Mouse (Mus musculus): ENCODE measurements at regions not wholly inside any gene's neighbourhood (a gene's known extent, or its start where the extent isn't known, plus 50 kb on each side); places are given as distances from the start of the nearest gene placed in this dataset.

- H3ac ChIP-seq (ENCODE audit: control insufficient read depth, insufficient read length, low read depth): no peak overlapping the region
- no peaks in the 10 kb centered on the region for H3K79me2 ChIP-seq (ENCODE audit: control insufficient read depth, insufficient read depth)
- no peak for TF ChIP-seq MAX (IDR thresholded peaks at IDR 0.05)
- TF ChIP-seq MYOD1 (IDR thresholded peaks at IDR 0.05; ENCODE audit: control insufficient read depth, insufficient read length, low read depth): no peak
- no peaks in the 10 kb centered on the region for H3K79me3 ChIP-seq (ENCODE audit: low read depth)
- H3K4me3 ChIP-seq (ENCODE audit: insufficient read depth, poor library complexity, severe bottlenecking): no peak overlapping the region
- H3K36me3 ChIP-seq (ENCODE audit: control insufficient read depth, insufficient read depth): no peaks in the 10 kb centered on the region
- H3K27me3 ChIP-seq (ENCODE audit: control insufficient read depth, insufficient read depth, insufficient read length): no peaks in the 10 kb centered on the region
Measured at GRCm38 (mm10) chr2:61387561-61387960, 190.8 kb upstream of the Tank start.

GRCm38 (mm10) chr2:61386966-61387365 is 191.4 kb upstream of the Tank start:
- Histone ChIP-seq H3K79me2 (ENCODE audit: control insufficient read depth, insufficient read depth) (no peaks in the 10 kb centered on the region), H3K79me3 (ENCODE audit: low read depth) (no peaks in the 10 kb centered on the region), H3K27me3 (ENCODE audit: control insufficient read depth, insufficient read depth, insufficient read length) (no peaks in the 10 kb centered on the region), H3K4me3 (ENCODE audit: insufficient read depth, poor library complexity, severe bottlenecking) (no peak overlapping the region), H3ac (ENCODE audit: control insufficient read depth, insufficient read length, low read depth) (no peak overlapping the region), H3K36me3 (ENCODE audit: control insufficient read depth, insufficient read depth) (no peaks in the 10 kb centered on the region)
- no peak for TF ChIP-seq MYOG (IDR thresholded peaks at IDR 0.05; ENCODE audit: control insufficient read depth, extremely low read depth, insufficient read length)

GRCm38 (mm10) chr2:61384467-61384866 is 193.9 kb upstream of the Tank start:
- no peak for TF ChIP-seq MYOD1 (IDR thresholded peaks at IDR 0.05; ENCODE audit: control insufficient read depth, insufficient read length, low read depth)
- no peak for TF ChIP-seq CEBPB (IDR thresholded peaks at IDR 0.05; ENCODE audit: low read depth)
- no peak for TF ChIP-seq CTCF (IDR thresholded peaks at IDR 0.05; ENCODE audit: control insufficient read depth, insufficient read depth, insufficient read length)
- no peak for TF ChIP-seq FOSL1 (IDR thresholded peaks at IDR 0.05; ENCODE audit: insufficient read depth, low read length, poor library complexity, severe bottlenecking)
- no peak for TF ChIP-seq USF1 (IDR thresholded peaks at IDR 0.05; ENCODE audit: low read depth)
- TF ChIP-seq MAX (IDR thresholded peaks at IDR 0.05): no peak
- no peak for TF ChIP-seq MYOG (IDR thresholded peaks at IDR 0.05; ENCODE audit: control insufficient read depth, extremely low read depth, insufficient read length)
- no peaks in the 10 kb centered on the region for H3K79me2 ChIP-seq (ENCODE audit: control insufficient read depth, insufficient read depth)
- H3K4me3 ChIP-seq (ENCODE audit: insufficient read depth, poor library complexity, severe bottlenecking): no peak overlapping the region
- H3K27me3 ChIP-seq (ENCODE audit: control insufficient read depth, insufficient read depth, insufficient read length): no peaks in the 10 kb centered on the region
- H3K36me3 ChIP-seq (ENCODE audit: control insufficient read depth, insufficient read depth): no peaks in the 10 kb centered on the region
- no peak overlapping the region for H3ac ChIP-seq (ENCODE audit: control insufficient read depth, insufficient read length, low read depth)
- no peaks in the 10 kb centered on the region for H3K79me3 ChIP-seq (ENCODE audit: low read depth)

- Histone ChIP-seq H3K36me3 (ENCODE audit: control insufficient read depth, insufficient read depth) (no peaks in the 10 kb centered on the region), H3K79me3 (ENCODE audit: low read depth) (no peaks in the 10 kb centered on the region), H3K79me2 (ENCODE audit: control insufficient read depth, insufficient read depth) (no peaks in the 10 kb centered on the region), H3K4me3 (ENCODE audit: insufficient read depth, poor library complexity, severe bottlenecking) (no peak overlapping the region), H3K27me3 (ENCODE audit: control insufficient read depth, insufficient read depth, insufficient read length) (no peaks in the 10 kb centered on the region), H3ac (ENCODE audit: control insufficient read depth, insufficient read length, low read depth) (no peak overlapping the region)
- TF ChIP-seq USF1 (IDR thresholded peaks at IDR 0.05; ENCODE audit: low read depth) (no peak), MYOD1 (IDR thresholded peaks at IDR 0.05; ENCODE audit: control insufficient read depth, insufficient read length, low read depth) (no peak), CTCF (IDR thresholded peaks at IDR 0.05; ENCODE audit: control insufficient read depth, insufficient read depth, insufficient read length) (no peak)
Measured at GRCm38 (mm10) chr2:61383744-61384295, 194.6 kb upstream of the Tank start.

- Histone ChIP-seq H3ac (ENCODE audit: control insufficient read depth, insufficient read length, low read depth) (no peak overlapping the region), H3K36me3 (ENCODE audit: control insufficient read depth, insufficient read depth) (no peaks in the 10 kb centered on the region), H3K79me3 (ENCODE audit: low read depth) (no peaks in the 10 kb centered on the region), H3K27me3 (ENCODE audit: control insufficient read depth, insufficient read depth, insufficient read length) (no peaks in the 10 kb centered on the region), H3K79me2 (ENCODE audit: control insufficient read depth, insufficient read depth) (no peaks in the 10 kb centered on the region), H3K4me3 (ENCODE audit: insufficient read depth, poor library complexity, severe bottlenecking) (no peak overlapping the region)
- TF ChIP-seq CEBPB (IDR thresholded peaks at IDR 0.05; ENCODE audit: low read depth): no peak
- no peak for TF ChIP-seq MYOD1 (IDR thresholded peaks at IDR 0.05; ENCODE audit: control insufficient read depth, insufficient read length, low read depth)
- no peak for TF ChIP-seq FOSL1 (IDR thresholded peaks at IDR 0.05; ENCODE audit: insufficient read depth, low read length, poor library complexity, severe bottlenecking)
- no peak for TF ChIP-seq USF1 (IDR thresholded peaks at IDR 0.05; ENCODE audit: low read depth)
- TF ChIP-seq CTCF (IDR thresholded peaks at IDR 0.05; ENCODE audit: control insufficient read depth, insufficient read depth, insufficient read length): no peak
- no peak for TF ChIP-seq MYOG (IDR thresholded peaks at IDR 0.05; ENCODE audit: control insufficient read depth, extremely low read depth, insufficient read length)
- no peak for TF ChIP-seq MAX (IDR thresholded peaks at IDR 0.05)
Measured at GRCm38 (mm10) chr2:61379076-61379475, 199.3 kb upstream of the Tank start.

GRCm38 (mm10) chr2:61378297-61378696 is 200.1 kb upstream of the Tank start:
- H3ac ChIP-seq (ENCODE audit: control insufficient read depth, insufficient read length, low read depth): no peak overlapping the region
- no peaks in the 10 kb centered on the region for H3K27me3 ChIP-seq (ENCODE audit: control insufficient read depth, insufficient read depth, insufficient read length)
- no peak for TF ChIP-seq FOSL1 (IDR thresholded peaks at IDR 0.05; ENCODE audit: insufficient read depth, low read length, poor library complexity, severe bottlenecking)
- TF ChIP-seq USF1 (IDR thresholded peaks at IDR 0.05; ENCODE audit: low read depth): no peak
- no peak for TF ChIP-seq CEBPB (IDR thresholded peaks at IDR 0.05; ENCODE audit: low read depth)
- no peak for TF ChIP-seq MAX (IDR thresholded peaks at IDR 0.05)
- TF ChIP-seq MYOG (IDR thresholded peaks at IDR 0.05; ENCODE audit: control insufficient read depth, extremely low read depth, insufficient read length): no peak
- TF ChIP-seq MYOD1 (IDR thresholded peaks at IDR 0.05; ENCODE audit: control insufficient read depth, insufficient read length, low read depth): no peak
- TF ChIP-seq CTCF (IDR thresholded peaks at IDR 0.05; ENCODE audit: control insufficient read depth, insufficient read depth, insufficient read length): no peak
- H3K4me3 ChIP-seq (ENCODE audit: insufficient read depth, poor library complexity, severe bottlenecking): no peak overlapping the region
- H3K79me2 ChIP-seq (ENCODE audit: control insufficient read depth, insufficient read depth): no peaks in the 10 kb centered on the region
- H3K36me3 ChIP-seq (ENCODE audit: control insufficient read depth, insufficient read depth): no peaks in the 10 kb centered on the region
- no peaks in the 10 kb centered on the region for H3K79me3 ChIP-seq (ENCODE audit: low read depth)

All from C2C12 (cell line).